Comparison of ENCODE assay signal across 8 mouse cellular contexts in genomic region chr9:13299190-13299589, GRCm38 (mm10). TPM values are rescaled to one million over a fixed set of nuclear protein-coding genes. Genes with fewer than 3 reads are reported as not detected.
DNase-seq lines count a peak whose midpoint lies in the region; ATAC-seq lines count a peak whose summit lies in the region.

No protein-coding gene starts in this region.

- H3K27me3 ChIP-seq in kidney, embryonic 16.5 days (ENCODE audit: insufficient read depth, low read length) = no peaks in the 10 kb centered on the region
- H3K27me3 ChIP-seq in embryonic facial prominence, embryonic 12.5 days = no peaks in the 10 kb centered on the region

- no peak for ATAC-seq in kidney, embryonic 16.5 days (ENCODE audit: low FRiP score, low TSS enrichment)
- ATAC-seq in embryonic facial prominence, embryonic 12.5 days (ENCODE audit: insufficient number of reproducible peaks, insufficient read depth, low FRiP score, low TSS enrichment) = no peak
- no peak for ATAC-seq in erythroid progenitor cell, adult 5-6 weeks (replicated peaks; ENCODE audit: low FRiP score, poor library complexity, severe bottlenecking)

- DNase-seq in kidney, adult 11 months = no peak
- peak; percentile 17 for DNase-seq in heart, postnatal 25 days (ENCODE audit: low spot score)
- peak; percentile 49 for DNase-seq in lung, postnatal 36 days
- no peak for DNase-seq in left cerebral cortex, postnatal 10 days (ENCODE audit: extremely low spot score in 1 of 2, low spot score in 2 of 2)
- DNase-seq in adrenal gland, postnatal 25 days = no peak

- H3K9me3 ChIP-seq in kidney, embryonic 16.5 days (ENCODE audit: low read length) = no peaks in the 10 kb centered on the region
- H3K9me3 ChIP-seq in embryonic facial prominence, embryonic 12.5 days = no peaks in the 10 kb centered on the region

- WGBS in kidney, embryonic 16.5 days = 72% methylated on average over 6 of the region's 6 CpGs
- 80% methylated on average over 6 of the region's 6 CpGs for WGBS in embryonic facial prominence, embryonic 12.5 days

- no peak overlapping the region for H3K27ac ChIP-seq in kidney, embryonic 16.5 days (ENCODE audit: low read length)
- H3K27ac ChIP-seq in embryonic facial prominence, embryonic 12.5 days = no peak overlapping the region

- peak overlapping the region; percentile 99 for H3K4me2 ChIP-seq in kidney, embryonic 16.5 days (replicated peaks; ENCODE audit: low read depth, low read length)
- peak overlapping the region; percentile 86 for H3K4me2 ChIP-seq in embryonic facial prominence, embryonic 12.5 days (replicated peaks)

- intact Hi-C loops in heart, postnatal 25 days (cut with DNase I) = loop anchor here (2.0 to 5.0 kb wide), 6 partner anchors 52 to 418 kb away; partner anchors contain the start of genes Ccdc82 and Jrkl
- intact Hi-C loops in left cerebral cortex, postnatal 10 days (cut with DNase I) = loop anchor here (5.0 kb wide), 1 partner anchor 418 kb away; no protein-coding TSS in a partner anchor

- H3K4me3 ChIP-seq in kidney, embryonic 16.5 days (ENCODE audit: low read length) = peak overlapping the region; percentile 71
- H3K4me3 ChIP-seq in embryonic facial prominence, embryonic 12.5 days = 0 out of 2 replicates have a peak overlapping the region, but pooled peaks have one; percentile 13

- peak overlapping the region; percentile 4; the same call in 1 of the 2 replicates for H3K9ac ChIP-seq in kidney, embryonic 16.5 days (replicated peaks; ENCODE audit: low read length)
- no peak overlapping the region for H3K9ac ChIP-seq in embryonic facial prominence, embryonic 12.5 days

- no peaks in the 10 kb centered on the region for H3K36me3 ChIP-seq in kidney, embryonic 16.5 days (ENCODE audit: insufficient read depth, low read length)
- H3K36me3 ChIP-seq in embryonic facial prominence, embryonic 12.5 days = no peaks in the 10 kb centered on the region

- H3K4me1 ChIP-seq in kidney, embryonic 16.5 days (ENCODE audit: insufficient read depth, low read length) = peaks cover 67% of the 10 kb centered on the region
- peaks cover 48% of the 10 kb centered on the region for H3K4me1 ChIP-seq in embryonic facial prominence, embryonic 12.5 days

RNA-seq across cellular contexts. Expression of gene Maml2, which starts 1.4 kb away (rescaled TPM):
- polyA plus RNA-seq in kidney, embryonic 16.5 days (2015; fragmentation: Nextera tagmentation; extraction: Ambion mirVana) = 10.0 and 12.0 TPM in 2 replicates
- 12.9 and 13.6 TPM in 2 replicates for polyA plus RNA-seq in embryonic facial prominence, embryonic 12.5 days (2016; fragmentation: Nextera tagmentation; extraction: Ambion mirVana)
- 1 to 10 TPM; 5.0 to 6.4 TPM for total RNA-seq in heart, postnatal 25 days (2021)
- total RNA-seq in left cerebral cortex, postnatal 10 days (2021) = 1 to 10 TPM; 6.7 to 8.5 TPM
- total RNA-seq in adrenal gland, postnatal 25 days (2021) = 4.9 and 8.3 TPM in 2 replicates
- total RNA-seq in erythroid progenitor cell, adult 5-6 weeks (2015; ENCODE audit: low replicate concordance) = 1.1 TPM in 1 of 2 replicates, not detected in the other
- total RNA-seq in erythroid progenitor cell, adult 5-6 weeks (2017; ENCODE audit: low replicate concordance) = 0.45 and 0.90 TPM in 2 replicates

RNA-seq across cellular contexts. Expression of gene Ccdc82, which starts 52.4 kb away (rescaled TPM):
- 9.6 and 10.9 TPM in 2 replicates for polyA plus RNA-seq in kidney, embryonic 16.5 days (2015; fragmentation: Nextera tagmentation; extraction: Ambion mirVana)
- 7.7 and 8.1 TPM in 2 replicates for polyA plus RNA-seq in embryonic facial prominence, embryonic 12.5 days (2016; fragmentation: Nextera tagmentation; extraction: Ambion mirVana)
- total RNA-seq in heart, postnatal 25 days (2021) = 1 to 10 TPM; 6.7 to 8.0 TPM
- total RNA-seq in left cerebral cortex, postnatal 10 days (2021) = 10 to 100 TPM; 12.2 to 13.7 TPM
- total RNA-seq in adrenal gland, postnatal 25 days (2021) = 17.3 and 19.6 TPM in 2 replicates
- total RNA-seq in erythroid progenitor cell, adult 5-6 weeks (2015; ENCODE audit: low replicate concordance) = 98.7 and 107 TPM in 2 replicates
- 107 and 139 TPM in 2 replicates for total RNA-seq in erythroid progenitor cell, adult 5-6 weeks (2017; ENCODE audit: low replicate concordance)

RNA-seq across cellular contexts. Expression of gene Jrkl, which starts 53.6 kb away (rescaled TPM):
- polyA plus RNA-seq in kidney, embryonic 16.5 days (2015; fragmentation: Nextera tagmentation; extraction: Ambion mirVana) = 7.8 and 9.4 TPM in 2 replicates
- 11.9 and 13.9 TPM in 2 replicates for polyA plus RNA-seq in embryonic facial prominence, embryonic 12.5 days (2016; fragmentation: Nextera tagmentation; extraction: Ambion mirVana)
- 1 to 10 TPM; 6.5 to 7.0 TPM for total RNA-seq in heart, postnatal 25 days (2021)
- 1 to 10 TPM; 9.1 to 9.2 TPM for total RNA-seq in left cerebral cortex, postnatal 10 days (2021)
- 11.7 and 12.5 TPM in 2 replicates for total RNA-seq in adrenal gland, postnatal 25 days (2021)
- total RNA-seq in erythroid progenitor cell, adult 5-6 weeks (2015; ENCODE audit: low replicate concordance) = 7.1 and 10.5 TPM in 2 replicates
- total RNA-seq in erythroid progenitor cell, adult 5-6 weeks (2017; ENCODE audit: low replicate concordance) = 7.2 and 12.7 TPM in 2 replicates

Comparison
In these comparisons a context has a peak if more than half of its experiments do, and no peak if none do; other contexts are left out.
1. DNase-seq: peak in heart, postnatal 25 days (single experiment) and lung, postnatal 36 days (single experiment); none in kidney, adult 11 months (single experiment), left cerebral cortex, postnatal 10 days (0 of 2) and adrenal gland, postnatal 25 days (single experiment).